Mouse (Mus musculus): ENCODE data around the gene Nacc1.
"Not testable (repeated sequence)": the region's sequence is repeated elsewhere in the genome, so short reads cannot be mapped to it uniquely, and the experiment has no call there.

Gene Nacc1

GRCm38 (mm10) chr8:84698288-84698687 lies 10.6 kb upstream of the Nacc1 start:
- peak in 1 of 2 experiments; percentile 25 for DNase-seq

- peak; percentile 83 to 87 for DNase-seq
Observed at GRCm38 (mm10) chr8:84697166-84698130, 9.8 kb upstream of the Nacc1 start.

- DNase-seq: peak in 1 of 2 experiments; percentile 16
Observed at GRCm38 (mm10) chr8:84695140-84695539, 7.5 kb upstream of the Nacc1 start.

- no peak for DNase-seq
Observed at GRCm38 (mm10) chr8:84693332-84693731, 5.7 kb upstream of the Nacc1 start.

- DNase-seq: peak; percentile 93 to 94
Observed at GRCm38 (mm10) chr8:84689091-84689915, 1.6 kb upstream of the Nacc1 start.

GRCm38 (mm10) chr8:84687003-84687704 lies 508 bp downstream of the Nacc1 start:
- peak in 1 of 2 experiments; percentile 67 for DNase-seq

GRCm38 (mm10) chr8:84686191-84687002 lies 1.3 kb downstream of the Nacc1 start, which contains the start of gene Trmt1:
Trmt1 (plus strand) TSS chr8:84686307.
- peak; percentile 47 to 58 for DNase-seq

- DNase-seq: peak; percentile 42 to 51
Observed at GRCm38 (mm10) chr8:84684537-84684936, 3.1 kb downstream of the Nacc1 start.

- DNase-seq: no peak
Observed at GRCm38 (mm10) chr8:84682257-84682656, 5.4 kb downstream of the Nacc1 start.

GRCm38 (mm10) chr8:84681476-84681875 lies 6.2 kb downstream of the Nacc1 start:
- DNase-seq: no peak

- no peak for DNase-seq
Observed at GRCm38 (mm10) chr8:84677305-84677704, 10.4 kb downstream of the Nacc1 start.

GRCm38 (mm10) chr8:84670295-84671006 lies 17.2 kb downstream of the Nacc1 start:
- DNase-seq: not testable (repeated sequence)

GRCm38 (mm10) chr8:84668731-84669485 lies 18.8 kb downstream of the Nacc1 start:
- no peak for DNase-seq

GRCm38 (mm10) chr8:84668081-84668480 lies 19.6 kb downstream of the Nacc1 start:
- no peak for DNase-seq

GRCm38 (mm10) chr8:84665385-84665893 lies 22.2 kb downstream of the Nacc1 start:
- no peak for DNase-seq

- DNase-seq: peak; percentile 91 to 93
Observed at GRCm38 (mm10) chr8:84664566-84665384, 22.9 kb downstream of the Nacc1 start.

- DNase-seq: peak; percentile 98 to 99
Observed at GRCm38 (mm10) chr8:84663483-84664327, 24.0 kb downstream of the Nacc1 start.

- peak; percentile 97 for DNase-seq
Observed at GRCm38 (mm10) chr8:84662581-84663065, 25.0 kb downstream of the Nacc1 start, which contains the start of gene Ier2. Ier2 (minus strand) TSS chr8:84662852.

All from cerebellum, postnatal 10 days (tissue).